Mouse (Mus musculus) forebrain, embryonic 16.5 days (tissue): ENCODE results near the gene Xkr8. TPM values are rescaled to one million over a fixed set of nuclear protein-coding genes. Genes with fewer than 3 reads are reported as not detected.
A peak's percentile ranks its signal among the peaks of the same experiment; 100 is the strongest.
"Not testable (repeated sequence)": the region's sequence is repeated elsewhere in the genome, so short reads cannot be mapped to it uniquely, and the experiment has no call there.

ENCODE experiments used
- ATAC-seq: fragments of 200-750 bp; cut with Nextera tagmentation; 2 replicates; pipeline ENCODE4 v1.8.0; 2017; ENCODE audit warnings: mild to moderate bottlenecking, moderate library complexity
- H3K27ac ChIP-seq: fragments of 300-500 bp; sonication (generic); 2 replicates; pipeline ENCODE4 v1.5.1; 2014; ENCODE audit warnings: low read length, control low read depth
- H3K27me3 ChIP-seq: fragments of 300-500 bp; sonication (generic); replicated peaks from 2 replicates; pipeline ENCODE4 v1.6.1; 2014; ENCODE audit warnings: low read length; ENCODE audit not compliant: control insufficient read depth, insufficient read depth
- H3K36me3 ChIP-seq: fragments of 300-500 bp; sonication (generic); 2 replicates; pipeline ENCODE4 v1.6.1; 2014; ENCODE audit not compliant: control insufficient read depth, insufficient read depth
- H3K4me1 ChIP-seq: fragments of 300-500 bp; sonication (generic); replicated peaks from 2 replicates; pipeline ENCODE4 v1.6.1; 2014; ENCODE audit warnings: low read length; ENCODE audit not compliant: control insufficient read depth, insufficient read depth
- H3K4me2 ChIP-seq: fragments of 300-500 bp; sonication (generic); 2 replicates; pipeline ENCODE4 v1.6.1; 2014; ENCODE audit warnings: mild to moderate bottlenecking, low read length, control low read depth
- H3K4me3 ChIP-seq: fragments of 300-500 bp; sonication (generic); replicated peaks from 2 replicates; pipeline ENCODE4 v1.5.1; 2014; ENCODE audit warnings: mild to moderate bottlenecking, low read length, control low read depth
- H3K9ac ChIP-seq: fragments of 300-500 bp; sonication (generic); replicated peaks from 2 replicates; pipeline ENCODE4 v1.6.1; 2014; ENCODE audit warnings: low read depth, low read length, control low read depth
- H3K9me3 ChIP-seq: fragments of 300-500 bp; sonication (generic); 2 replicates; pipeline ENCODE4 v1.6.1; 2016; ENCODE audit warnings: low read length; ENCODE audit not compliant: control insufficient read depth
- WGBS: fragments of 180-500 bp; shearing (Covaris S2); extraction: QIAGEN DNeasy Blood & Tissue Kit; methylation state at CpG from one replicate; pipeline ENCODE4 v1.1.7; 2014; 5-methylcytosine and 5-hydroxymethylcytosine counted together
- polyA plus RNA-seq: library from polyadenylated mRNA; unstranded; fragments of >200 nt; fragmentation: Nextera tagmentation; extraction: Ambion mirVana; gene quantifications from 2 replicates; pipeline ENCODE4 v1.2.1, GENCODE M21; 2015

The Xkr8 gene
- polyA plus RNA-seq, 1 experiment from 2014 or later: 4.7 TPM

- Histone ChIP-seq H3K27me3 (no peaks in the 10 kb centered on the region), H3K9ac (no peak overlapping the region), H3K9me3 (no peaks in the 10 kb centered on the region), H3K27ac (peak overlapping the region; percentile 17; the same call in 1 of the 2 replicates), H3K4me3 (no peak overlapping the region), H3K36me3 (no peaks in the 10 kb centered on the region), H3K4me2 (no peak overlapping the region), H3K4me1 (peaks cover 9% of the 10 kb centered on the region)
- ATAC-seq: peak; percentile 36; the same call in 1 of the 2 replicates
- WGBS: 69% methylated on average over 11 of the region's 11 CpGs
Measured at GRCm38 (mm10) chr4:132743992-132744911, 11.9 kb upstream of the Xkr8 start.

GRCm38 (mm10) chr4:132741491-132741890, 9.1 kb upstream of the Xkr8 start:
- Histone ChIP-seq H3K36me3 (no peaks in the 10 kb centered on the region), H3K27me3 (no peaks in the 10 kb centered on the region), H3K9me3 (no peaks in the 10 kb centered on the region), H3K4me2 (no peak overlapping the region), H3K4me1 (peaks cover 9% of the 10 kb centered on the region), H3K9ac (no peak overlapping the region), H3K4me3 (no peak overlapping the region), H3K27ac (no peak overlapping the region)
- WGBS: 95% methylated on average over 7 of the region's 7 CpGs
- ATAC-seq: no peak

- not testable (repeated sequence) for H3K9ac ChIP-seq, H3K27ac ChIP-seq, H3K36me3 ChIP-seq, H3K4me1 ChIP-seq, H3K27me3 ChIP-seq, H3K9me3 ChIP-seq, H3K4me2 ChIP-seq, H3K4me3 ChIP-seq, ATAC-seq
- 93% methylated on average over 9 of the region's 9 CpGs for WGBS
Measured at GRCm38 (mm10) chr4:132737154-132737553, 4.8 kb upstream of the Xkr8 start.

GRCm38 (mm10) chr4:132735894-132736293, 3.5 kb upstream of the Xkr8 start:
- no peak overlapping the region for H3K27ac ChIP-seq
- no peaks in the 10 kb centered on the region for H3K27me3 ChIP-seq
- no peak overlapping the region for H3K4me2 ChIP-seq
- peaks cover 9% of the 10 kb centered on the region for H3K4me1 ChIP-seq
- 86% methylated on average over 3 of the region's 3 CpGs for WGBS
- ATAC-seq: no peak
- H3K9me3 ChIP-seq: no peaks in the 10 kb centered on the region
- no peak overlapping the region for H3K9ac ChIP-seq
- no peaks in the 10 kb centered on the region for H3K36me3 ChIP-seq
- no peak overlapping the region for H3K4me3 ChIP-seq

GRCm38 (mm10) chr4:132735389-132735788, 3.0 kb upstream of the Xkr8 start:
- H3K9ac ChIP-seq: no peak overlapping the region
- no peaks in the 10 kb centered on the region for H3K27me3 ChIP-seq
- no peaks in the 10 kb centered on the region for H3K9me3 ChIP-seq
- H3K36me3 ChIP-seq: no peaks in the 10 kb centered on the region
- 72% methylated on average over 2 of the region's 2 CpGs for WGBS
- H3K27ac ChIP-seq: no peak overlapping the region
- no peak overlapping the region for H3K4me2 ChIP-seq
- H3K4me3 ChIP-seq: no peak overlapping the region
- ATAC-seq: no peak
- peaks cover 9% of the 10 kb centered on the region for H3K4me1 ChIP-seq

GRCm38 (mm10) chr4:132734766-132735165, 2.4 kb upstream of the Xkr8 start:
- Histone ChIP-seq H3K9ac (no peak overlapping the region), H3K27me3 (no peaks in the 10 kb centered on the region), H3K9me3 (no peaks in the 10 kb centered on the region), H3K27ac (no peak overlapping the region), H3K4me2 (no peak overlapping the region), H3K4me1 (peaks cover 9% of the 10 kb centered on the region), H3K4me3 (no peak overlapping the region), H3K36me3 (no peaks in the 10 kb centered on the region)
- ATAC-seq: no peak
- 89% methylated on average over 2 of the region's 2 CpGs for WGBS

- H3K9me3 ChIP-seq: no peaks in the 10 kb centered on the region
- H3K4me1 ChIP-seq: peaks cover 9% of the 10 kb centered on the region
- ATAC-seq: no peak
- H3K4me2 ChIP-seq: no peak overlapping the region
- no peak overlapping the region for H3K9ac ChIP-seq
- H3K27me3 ChIP-seq: no peaks in the 10 kb centered on the region
- H3K4me3 ChIP-seq: no peak overlapping the region
- 91% methylated on average over 25 of the region's 25 CpGs for WGBS
- no peak overlapping the region for H3K27ac ChIP-seq
- no peaks in the 10 kb centered on the region for H3K36me3 ChIP-seq
Measured at GRCm38 (mm10) chr4:132733071-132733770, 875 bp upstream of the Xkr8 start.

GRCm38 (mm10) chr4:132731616-132732015, 730 bp downstream of the Xkr8 start:
- peak overlapping the region; percentile 65 for H3K4me3 ChIP-seq
- no peaks in the 10 kb centered on the region for H3K27me3 ChIP-seq
- peak overlapping the region; percentile 65 for H3K9ac ChIP-seq
- 52% methylated on average over 12 of the region's 12 CpGs for WGBS
- H3K36me3 ChIP-seq: no peaks in the 10 kb centered on the region
- H3K4me1 ChIP-seq: peaks cover 9% of the 10 kb centered on the region
- no peak for ATAC-seq
- H3K4me2 ChIP-seq: peak overlapping the region; percentile 89
- no peaks in the 10 kb centered on the region for H3K9me3 ChIP-seq
- H3K27ac ChIP-seq: no peak overlapping the region

- Histone ChIP-seq H3K27ac (no peak overlapping the region), H3K4me2 (no peak overlapping the region), H3K4me3 (no peak overlapping the region), H3K36me3 (no peaks in the 10 kb centered on the region), H3K27me3 (no peaks in the 10 kb centered on the region), H3K9ac (no peak overlapping the region), H3K4me1 (peaks cover 9% of the 10 kb centered on the region), H3K9me3 (no peaks in the 10 kb centered on the region)
- WGBS: 91% methylated on average over 8 of the region's 8 CpGs
- ATAC-seq: no peak
Measured at GRCm38 (mm10) chr4:132728233-132728632, 4.1 kb downstream of the Xkr8 start.
